Mouse (Mus musculus): ENCODE data around the gene Sparcl1. TPM values are rescaled to one million over a fixed set of nuclear protein-coding genes. Genes with fewer than 3 reads are reported as not detected.

Sparcl1 gene
- polyA plus RNA-seq, 2 experiments, result 63.9 to 68.4 TPM

DNA sequence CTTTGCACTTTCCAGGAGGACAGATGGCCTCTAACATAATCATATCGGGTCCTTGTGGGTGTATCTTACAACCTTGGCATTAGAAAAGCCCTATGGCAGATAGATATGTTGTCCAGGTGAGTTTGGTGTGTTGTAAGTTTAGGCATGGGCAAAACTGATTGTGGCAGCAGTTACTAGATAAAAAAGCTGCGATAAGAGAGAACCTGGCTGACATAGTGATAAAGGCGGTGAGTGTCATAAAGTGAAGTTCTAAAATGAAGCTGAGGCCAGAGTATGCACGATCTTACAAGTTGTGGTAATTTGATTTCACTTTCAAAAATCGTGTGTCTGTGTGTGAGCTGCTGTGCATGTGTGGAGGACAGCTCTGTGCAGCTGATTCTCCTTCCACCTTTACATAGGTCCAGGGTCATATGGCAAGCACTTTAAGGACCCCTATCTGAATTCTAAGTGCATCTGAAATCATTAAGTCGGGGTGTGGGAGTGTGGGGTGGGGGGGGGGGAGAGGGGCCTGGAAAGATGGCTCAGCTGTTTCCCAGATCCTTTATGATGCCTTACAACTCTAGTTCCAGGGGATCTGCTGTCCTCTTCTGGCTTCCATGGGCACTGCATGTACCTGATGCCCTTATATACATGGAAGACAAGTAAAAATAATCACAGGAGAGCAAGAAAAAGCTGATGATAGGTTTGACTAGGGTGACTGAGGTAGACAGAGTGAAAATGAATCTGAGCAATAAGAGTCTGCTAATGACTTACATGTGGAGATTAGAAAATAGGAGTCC, 74.2 kb downstream of the Sparcl1 start:
- TF ChIP-seq POLR2A (IDR thresholded peaks at IDR 0.05; ENCODE audit: borderline replicate concordance, extremely low read depth, insufficient read depth, insufficient read length), result no peak
- 63% methylated on average over 6 of the region's 6 CpGs for WGBS
- Histone ChIP-seq H3K4me1 (ENCODE audit: control insufficient read depth, insufficient read depth, low read length) (0 out of 2 replicates have a peak, but pooled peaks cover 3% of the 10 kb centered on the region), H3K9ac (ENCODE audit: low read depth, low read length, severe bottlenecking) (no peak overlapping the region), H3K4me2 (replicated peaks; ENCODE audit: low read depth, low read length, severe bottlenecking) (no peak overlapping the region), H3K4me3 (replicated peaks; ENCODE audit: low read length) (no peak overlapping the region), H3K27ac (replicated peaks; ENCODE audit: low read depth, low read length) (no peak overlapping the region), H3K9me3 (ENCODE audit: control insufficient read depth, low read length) (no peaks in the 10 kb centered on the region), H3K27me3 (ENCODE audit: control insufficient read depth, insufficient read depth, low read length) (no peaks in the 10 kb centered on the region), H3K36me3 (ENCODE audit: control insufficient read depth, insufficient read depth, low read length) (no peaks in the 10 kb centered on the region)
- peak; percentile 20 for DNase-seq (ENCODE audit: low spot score)
- ATAC-seq (ENCODE audit: low FRiP score, low read depth), result no peak

GRCm38 (mm10) chr5:104036686-104037085, 76.8 kb downstream of the Sparcl1 start:
- no peaks in the 10 kb centered on the region for H3K4me1 ChIP-seq (ENCODE audit: control insufficient read depth, insufficient read depth, low read length)

DNA sequence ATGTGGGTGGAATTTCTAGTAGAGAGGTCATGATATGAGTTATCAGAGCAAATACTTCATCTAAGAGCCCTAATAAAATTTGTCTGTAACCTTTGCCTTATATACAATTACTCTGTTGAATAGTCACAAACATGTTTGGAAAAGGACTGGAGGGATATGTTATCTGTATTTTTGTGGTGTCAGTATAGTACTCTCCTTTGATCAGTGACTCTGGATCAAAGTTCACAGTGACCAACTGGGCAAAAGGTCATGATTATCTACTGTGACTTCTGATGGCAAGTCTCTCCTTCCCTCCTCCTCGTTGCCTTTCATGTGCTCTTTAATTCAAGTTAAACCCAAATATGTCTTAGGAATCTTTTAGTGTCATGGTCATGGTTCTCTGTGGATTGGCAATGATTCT, 77.7 kb downstream of the Sparcl1 start:
- no peak overlapping the region for H3K27ac ChIP-seq (replicated peaks; ENCODE audit: low read depth, low read length)
- no peaks in the 10 kb centered on the region for H3K4me1 ChIP-seq (ENCODE audit: control insufficient read depth, insufficient read depth, low read length)
- ATAC-seq (ENCODE audit: low FRiP score, low read depth), result no peak
- no peak overlapping the region for H3K4me2 ChIP-seq (replicated peaks; ENCODE audit: low read depth, low read length, severe bottlenecking)
- H3K4me3 ChIP-seq (replicated peaks; ENCODE audit: low read length), result no peak overlapping the region
- no peaks in the 10 kb centered on the region for H3K36me3 ChIP-seq (ENCODE audit: control insufficient read depth, insufficient read depth, low read length)
- 75% methylated on average over 1 of the region's 1 CpGs for WGBS
- H3K9me3 ChIP-seq (ENCODE audit: control insufficient read depth, low read length), result no peaks in the 10 kb centered on the region
- no peak for DNase-seq (ENCODE audit: low spot score)
- H3K9ac ChIP-seq (ENCODE audit: low read depth, low read length, severe bottlenecking), result no peak overlapping the region
- no peaks in the 10 kb centered on the region for H3K27me3 ChIP-seq (ENCODE audit: control insufficient read depth, insufficient read depth, low read length)
- no peak for TF ChIP-seq POLR2A (IDR thresholded peaks at IDR 0.05; ENCODE audit: borderline replicate concordance, extremely low read depth, insufficient read depth, insufficient read length)

More at GRCm38 (mm10) chr5:104036686-104037085, 76.8 kb downstream of the Sparcl1 start:
- no peak overlapping the region for H3K4me3 ChIP-seq (replicated peaks; ENCODE audit: low read length)
- TF ChIP-seq POLR2A (IDR thresholded peaks at IDR 0.05; ENCODE audit: borderline replicate concordance, extremely low read depth, insufficient read depth, insufficient read length), result no peak
- no peak overlapping the region for H3K27ac ChIP-seq (replicated peaks; ENCODE audit: low read depth, low read length)
- H3K27me3 ChIP-seq (ENCODE audit: control insufficient read depth, insufficient read depth, low read length), result no peaks in the 10 kb centered on the region
- no peak overlapping the region for H3K9ac ChIP-seq (ENCODE audit: low read depth, low read length, severe bottlenecking)
- no peak overlapping the region for H3K4me2 ChIP-seq (replicated peaks; ENCODE audit: low read depth, low read length, severe bottlenecking)
- no peaks in the 10 kb centered on the region for H3K36me3 ChIP-seq (ENCODE audit: control insufficient read depth, insufficient read depth, low read length)
- DNase-seq (ENCODE audit: low spot score) (no peak), ATAC-seq (ENCODE audit: low FRiP score, low read depth) (no peak)
- H3K9me3 ChIP-seq (ENCODE audit: control insufficient read depth, low read length), result no peaks in the 10 kb centered on the region
- 96% methylated on average over 1 of the region's 1 CpGs for WGBS

DNA sequence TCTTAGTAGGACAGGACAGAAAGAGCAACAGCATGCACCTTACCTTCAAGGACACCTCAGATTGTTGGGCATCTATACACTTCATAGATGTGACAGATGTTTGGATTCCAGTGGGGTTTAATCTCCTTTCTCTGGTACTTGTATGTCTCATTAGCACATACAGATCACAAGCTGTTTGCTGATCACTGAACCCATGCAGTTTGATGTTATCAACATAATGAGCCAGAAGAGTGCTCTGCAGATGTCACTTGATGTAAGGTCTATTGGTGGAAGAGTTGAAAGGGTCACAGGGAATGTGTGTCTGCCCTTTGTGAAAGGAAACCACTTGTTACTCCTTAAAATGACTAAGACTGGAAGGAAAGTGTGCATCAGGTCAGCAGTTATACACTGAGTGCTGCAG, 78.5 kb downstream of the Sparcl1 start:
- H3K36me3 ChIP-seq (ENCODE audit: control insufficient read depth, insufficient read depth, low read length), result no peaks in the 10 kb centered on the region
- no peak overlapping the region for H3K27ac ChIP-seq (replicated peaks; ENCODE audit: low read depth, low read length)
- no peak for TF ChIP-seq POLR2A (IDR thresholded peaks at IDR 0.05; ENCODE audit: borderline replicate concordance, extremely low read depth, insufficient read depth, insufficient read length)
- no peak overlapping the region for H3K4me2 ChIP-seq (replicated peaks; ENCODE audit: low read depth, low read length, severe bottlenecking)
- H3K4me1 ChIP-seq (ENCODE audit: control insufficient read depth, insufficient read depth, low read length), result no peaks in the 10 kb centered on the region
- H3K4me3 ChIP-seq (replicated peaks; ENCODE audit: low read length), result no peak overlapping the region
- ATAC-seq (ENCODE audit: low FRiP score, low read depth), result no peak
- no peak for DNase-seq (ENCODE audit: low spot score)
- H3K27me3 ChIP-seq (ENCODE audit: control insufficient read depth, insufficient read depth, low read length), result no peaks in the 10 kb centered on the region
- H3K9ac ChIP-seq (ENCODE audit: low read depth, low read length, severe bottlenecking), result no peak overlapping the region
- H3K9me3 ChIP-seq (ENCODE audit: control insufficient read depth, low read length), result no peaks in the 10 kb centered on the region

GRCm38 (mm10) chr5:104032434-104033097, 81.0 kb downstream of the Sparcl1 start:
- no peak for DNase-seq (ENCODE audit: low spot score)

More at GRCm38 (mm10) chr5:104032434-104033097, 81.0 kb downstream of the Sparcl1 start:
- no peaks in the 10 kb centered on the region for H3K36me3 ChIP-seq (ENCODE audit: control insufficient read depth, insufficient read depth, low read length)
- no peak overlapping the region for H3K9ac ChIP-seq (ENCODE audit: low read depth, low read length, severe bottlenecking)
- no peak overlapping the region for H3K27ac ChIP-seq (replicated peaks; ENCODE audit: low read depth, low read length)
- whole genome bisulfite sequencing, result 90% methylated on average over 2 of the region's 2 CpGs
- no peak for ATAC-seq (ENCODE audit: low FRiP score, low read depth)
- no peak for TF ChIP-seq POLR2A (IDR thresholded peaks at IDR 0.05; ENCODE audit: borderline replicate concordance, extremely low read depth, insufficient read depth, insufficient read length)
- no peak overlapping the region for H3K4me3 ChIP-seq (replicated peaks; ENCODE audit: low read length)
- H3K9me3 ChIP-seq (ENCODE audit: control insufficient read depth, low read length), result no peaks in the 10 kb centered on the region
- no peaks in the 10 kb centered on the region for H3K27me3 ChIP-seq (ENCODE audit: control insufficient read depth, insufficient read depth, low read length)
- no peaks in the 10 kb centered on the region for H3K4me1 ChIP-seq (ENCODE audit: control insufficient read depth, insufficient read depth, low read length)
- no peak overlapping the region for H3K4me2 ChIP-seq (replicated peaks; ENCODE audit: low read depth, low read length, severe bottlenecking)

Small RNA genes within 50 kb of the gene (microRNA-seq; reads per million reads assigned to microRNA genes)
- gene Mir5619, result 1.4 reads per million

Other genes starting within 250 kb of the Sparcl1 start
- 11.7 and 11.8 TPM in 2 replicates for gene Klhl8, start 202.5 kb downstream of the Sparcl1 start, polyA plus RNA-seq (2012; rRNA removed)
- 14.8 and 15.5 TPM in 2 replicates for gene Klhl8, start 202.5 kb downstream of the Sparcl1 start, polyA plus RNA-seq (2014; fragmentation: Nextera tagmentation; extraction: Ambion mirVana)
- gene Hsd17b13, start 136.3 kb downstream of the Sparcl1 start, polyA plus RNA-seq (2012; rRNA removed), result 0.04 and 0.08 TPM in 2 replicates
- gene Hsd17b13, start 136.3 kb downstream of the Sparcl1 start, polyA plus RNA-seq (2014; fragmentation: Nextera tagmentation; extraction: Ambion mirVana), result 0.17 TPM in 1 of 2 replicates, not detected in the other
- 13.7 and 16.2 TPM in 2 replicates for gene Hsd17b11, start 91.8 kb downstream of the Sparcl1 start, polyA plus RNA-seq (2012; rRNA removed)
- 3.4 and 3.5 TPM in 2 replicates for gene Hsd17b11, start 91.8 kb downstream of the Sparcl1 start, polyA plus RNA-seq (2014; fragmentation: Nextera tagmentation; extraction: Ambion mirVana)
- gene Nudt9, start 67.4 kb downstream of the Sparcl1 start, polyA plus RNA-seq (2012; rRNA removed), result 42.8 and 48.0 TPM in 2 replicates
- 58.6 and 59.9 TPM in 2 replicates for gene Nudt9, start 67.4 kb downstream of the Sparcl1 start, polyA plus RNA-seq (2014; fragmentation: Nextera tagmentation; extraction: Ambion mirVana)
- gene Gm17660, start 36.1 kb downstream of the Sparcl1 start, polyA plus RNA-seq (2012; rRNA removed), result not detected in 2 replicates
- gene Gm17660, start 36.1 kb downstream of the Sparcl1 start, polyA plus RNA-seq (2014; fragmentation: Nextera tagmentation; extraction: Ambion mirVana), result not detected in 2 replicates
- gene Dspp, start 57.0 kb upstream of the Sparcl1 start, polyA plus RNA-seq (2012; rRNA removed), result not detected in 2 replicates
- gene Dspp, start 57.0 kb upstream of the Sparcl1 start, polyA plus RNA-seq (2014; fragmentation: Nextera tagmentation; extraction: Ambion mirVana), result not detected in 2 replicates
- 2.5 and 3.0 TPM in 2 replicates for gene Dmp1, start 88.9 kb upstream of the Sparcl1 start, polyA plus RNA-seq (2012; rRNA removed)
- 5.1 and 5.8 TPM in 2 replicates for gene Dmp1, start 88.9 kb upstream of the Sparcl1 start, polyA plus RNA-seq (2014; fragmentation: Nextera tagmentation; extraction: Ambion mirVana)
- gene Ibsp, start 185.4 kb upstream of the Sparcl1 start, polyA plus RNA-seq (2012; rRNA removed), result 78.7 and 128 TPM in 2 replicates
- gene Ibsp, start 185.4 kb upstream of the Sparcl1 start, polyA plus RNA-seq (2014; fragmentation: Nextera tagmentation; extraction: Ambion mirVana), result 196 and 263 TPM in 2 replicates
- gene Mepe, start 211.6 kb upstream of the Sparcl1 start, polyA plus RNA-seq (2012; rRNA removed), result not detected in 2 replicates
- not detected in 2 replicates for gene Mepe, start 211.6 kb upstream of the Sparcl1 start, polyA plus RNA-seq (2014; fragmentation: Nextera tagmentation; extraction: Ambion mirVana)

Data from limb, embryonic 14.5 days (tissue).